Mouse (Mus musculus) CH12.LX (cell line): Measurements from ENCODE around the gene Ppm1l.
A peak's percentile ranks its signal among the peaks of the same experiment; 100 is the strongest.

Experiments
- CHD2 ChIP-seq: IDR thresholded peaks from 2 replicates; pipeline ENCODE4 v1.6.1; 2011; ENCODE audit warnings: low read length, improper control_type of control experiment
- CTCF ChIP-seq, 2 experiments: IDR thresholded peaks in 1 of 2; conservative IDR thresholded peaks in 1 of 2; 2 replicates each; pipeline ENCODE4 v1.5.1; 2011 to 2012; ENCODE audit warnings: low read depth in 2 of 2, low read length in 2 of 2, improper control_type of control experiment in 1 of 2, inconsistent platforms in 1 of 2, mild to moderate bottlenecking in 1 of 2, moderate library complexity in 1 of 2
- E2F4 ChIP-seq: IDR thresholded peaks from 2 replicates; pipeline ENCODE4 v1.6.1; 2011; ENCODE audit warnings: low read depth, low read length, improper control_type of control experiment; ENCODE audit not compliant: insufficient replicate concordance
- HCFC1 ChIP-seq: IDR thresholded peaks from 2 replicates; pipeline ENCODE4 v1.6.1; 2012; ENCODE audit warnings: low read depth, mild to moderate bottlenecking, inconsistent platforms, low read length, improper control_type of control experiment
- MAX ChIP-seq: IDR thresholded peaks from 2 replicates; pipeline ENCODE4 v1.6.1; 2011; ENCODE audit warnings: low read length, improper control_type of control experiment
- RAD21 ChIP-seq: IDR thresholded peaks from 2 replicates; pipeline ENCODE4 v1.6.1; 2011; ENCODE audit warnings: low read depth, mild to moderate bottlenecking, low read length, improper control_type of control experiment, moderate library complexity
- SMC3 ChIP-seq: IDR thresholded peaks from 2 replicates; pipeline ENCODE4 v1.6.1; 2011; ENCODE audit warnings: low read depth, low read length, improper control_type of control experiment
- USF1 ChIP-seq: IDR thresholded peaks from 2 replicates; pipeline ENCODE4 v1.6.1; 2014; ENCODE audit warnings: low read depth, mild to moderate bottlenecking, inconsistent platforms, low read length, improper control_type of control experiment

DNA sequence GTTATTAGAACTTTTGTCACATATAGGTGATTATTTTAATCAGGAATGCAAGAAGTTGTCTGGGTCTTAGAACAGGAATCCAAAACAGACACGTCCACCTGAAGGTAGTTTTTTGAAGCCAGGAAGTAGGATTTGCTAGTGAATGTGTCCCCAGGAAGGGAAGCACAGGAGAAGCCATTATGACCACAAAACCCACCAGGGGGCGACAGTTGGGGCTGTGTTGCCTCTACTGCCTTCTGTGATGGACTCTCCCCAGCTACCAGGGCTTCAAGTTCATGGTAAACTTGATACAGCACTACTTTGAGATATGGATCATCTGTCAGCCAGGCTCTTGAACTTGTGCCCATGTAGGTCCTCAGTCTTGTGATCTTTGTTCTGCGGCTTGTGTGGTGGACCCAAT lies 137.7 kb downstream of the Ppm1l start:
- TF ChIP-seq CHD2 (no peak), USF1 (no peak), E2F4 (no peak), RAD21 (no peak; the same call in 1 of the 2 replicates), MAX (no peak), SMC3 (peak; percentile 43; the same call in 1 of the 2 replicates), CTCF (conservative IDR thresholded peaks at IDR 0.05 in 1 of 2, IDR thresholded peaks at IDR 0.05 in 1 of 2; ENCODE audit: low read depth in 2 of 2, low read length in 2 of 2) (peak in 1 of 2 experiments; percentile 57; a peak in 2 of 4 replicates), HCFC1 (no peak)
